Mouse (Mus musculus): ENCODE results near the gene Ptprj. TPM values are rescaled to one million over a fixed set of nuclear protein-coding genes. Genes with fewer than 3 reads are reported as not detected.

The Ptprj gene
- total RNA-seq, 1 experiment from 2014 or later, result 31.8 TPM

GRCm38 (mm10) chr2:90545261-90545660, 35.2 kb downstream of the Ptprj start:
- no peak for ATAC-seq (replicated peaks in 1 of 2; ENCODE audit: insufficient read depth in 1 of 2, low FRiP score in 2 of 2, low TSS enrichment in 1 of 2, low read depth in 1 of 2, poor library complexity in 2 of 2, severe bottlenecking in 2 of 2)

DNA sequence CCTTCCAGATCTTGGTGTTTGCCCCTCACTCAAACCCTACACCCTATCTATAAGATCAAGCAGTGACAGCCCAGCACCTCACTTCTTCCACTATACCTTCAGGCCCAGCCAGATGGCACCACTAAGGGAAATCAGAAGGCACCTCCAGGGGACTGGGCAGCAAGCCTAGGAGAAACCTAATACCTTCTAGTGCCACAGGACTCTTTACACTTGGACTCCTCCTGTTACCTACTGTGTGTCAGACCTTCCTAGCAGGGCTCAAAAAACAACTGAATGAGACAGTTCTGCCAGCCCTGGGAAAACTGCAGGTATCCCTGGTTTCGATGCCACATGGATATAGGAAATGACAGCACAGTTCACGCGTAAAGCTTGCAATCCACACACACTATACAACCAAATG, 36.5 kb downstream of the Ptprj start:
- no peak for ATAC-seq (replicated peaks in 1 of 2; ENCODE audit: insufficient read depth in 1 of 2, low FRiP score in 2 of 2, low TSS enrichment in 1 of 2, low read depth in 1 of 2, poor library complexity in 2 of 2, severe bottlenecking in 2 of 2)

GRCm38 (mm10) chr2:90543106-90543702, 37.2 kb downstream of the Ptprj start:
- no peak for ATAC-seq (replicated peaks in 1 of 2; ENCODE audit: insufficient read depth in 1 of 2, low FRiP score in 2 of 2, low TSS enrichment in 1 of 2, low read depth in 1 of 2, poor library complexity in 2 of 2, severe bottlenecking in 2 of 2)

- peak; percentile 77 to 88 for ATAC-seq (replicated peaks in 1 of 2; ENCODE audit: insufficient read depth in 1 of 2, low FRiP score in 2 of 2, low TSS enrichment in 1 of 2, low read depth in 1 of 2, poor library complexity in 2 of 2, severe bottlenecking in 2 of 2)
These were observed 37.8 kb downstream of the Ptprj start for GRCm38 (mm10) chr2:90542656-90543055.

DNA sequence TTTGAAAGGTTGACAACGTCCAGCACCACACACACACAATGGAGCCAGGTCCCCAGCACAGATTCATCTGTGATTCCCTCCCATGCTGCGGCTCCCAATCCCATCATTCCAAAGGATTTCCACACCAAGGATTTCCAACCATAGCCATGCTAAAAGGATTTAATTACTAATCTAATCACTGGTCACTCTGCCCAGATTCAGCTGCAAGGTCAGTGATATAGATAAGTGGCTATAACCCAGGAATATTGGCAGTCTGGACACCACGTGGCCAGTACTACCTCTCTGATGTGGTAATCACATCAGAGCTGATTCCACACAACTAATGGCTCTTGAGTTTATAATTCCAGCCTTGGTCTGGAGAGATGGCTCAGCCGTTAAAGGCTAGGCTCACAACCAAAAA, 41.2 kb downstream of the Ptprj start:
- ATAC-seq (replicated peaks in 1 of 2; ENCODE audit: insufficient read depth in 1 of 2, low FRiP score in 2 of 2, low TSS enrichment in 1 of 2, low read depth in 1 of 2, poor library complexity in 2 of 2, severe bottlenecking in 2 of 2), result no peak

- ATAC-seq (replicated peaks in 1 of 2; ENCODE audit: insufficient read depth in 1 of 2, low FRiP score in 2 of 2, low TSS enrichment in 1 of 2, low read depth in 1 of 2, poor library complexity in 2 of 2, severe bottlenecking in 2 of 2), result no peak
These were observed 43.2 kb downstream of the Ptprj start for GRCm38 (mm10) chr2:90537244-90537643.

GRCm38 (mm10) chr2:90536555-90536954, 43.9 kb downstream of the Ptprj start:
- ATAC-seq (replicated peaks in 1 of 2; ENCODE audit: insufficient read depth in 1 of 2, low FRiP score in 2 of 2, low TSS enrichment in 1 of 2, low read depth in 1 of 2, poor library complexity in 2 of 2, severe bottlenecking in 2 of 2), result no peak

- no peak for ATAC-seq (replicated peaks in 1 of 2; ENCODE audit: insufficient read depth in 1 of 2, low FRiP score in 2 of 2, low TSS enrichment in 1 of 2, low read depth in 1 of 2, poor library complexity in 2 of 2, severe bottlenecking in 2 of 2)
These were observed 45.7 kb downstream of the Ptprj start for GRCm38 (mm10) chr2:90534751-90535150.

DNA sequence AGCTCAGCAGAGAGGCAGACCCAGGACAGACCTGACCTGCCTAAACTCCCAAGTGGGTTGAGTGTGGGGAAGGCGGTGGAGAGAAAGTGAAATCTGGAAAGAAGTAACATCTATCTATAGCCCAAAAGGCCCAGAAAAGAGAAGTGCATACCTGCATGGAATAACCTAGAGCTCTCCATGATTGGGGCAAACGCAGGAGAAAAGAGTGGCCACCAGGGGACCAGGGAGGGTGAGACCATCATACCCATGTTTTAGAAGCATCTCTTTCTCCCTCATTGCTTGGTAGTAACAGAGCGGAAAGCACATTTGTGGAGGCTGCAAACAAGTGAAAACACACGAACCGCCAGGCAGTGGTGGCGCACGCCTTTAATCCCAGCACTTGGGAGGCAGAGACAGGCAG, 46.5 kb downstream of the Ptprj start:
- ATAC-seq (replicated peaks in 1 of 2; ENCODE audit: insufficient read depth in 1 of 2, low FRiP score in 2 of 2, low TSS enrichment in 1 of 2, low read depth in 1 of 2, poor library complexity in 2 of 2, severe bottlenecking in 2 of 2), result no peak

DNA sequence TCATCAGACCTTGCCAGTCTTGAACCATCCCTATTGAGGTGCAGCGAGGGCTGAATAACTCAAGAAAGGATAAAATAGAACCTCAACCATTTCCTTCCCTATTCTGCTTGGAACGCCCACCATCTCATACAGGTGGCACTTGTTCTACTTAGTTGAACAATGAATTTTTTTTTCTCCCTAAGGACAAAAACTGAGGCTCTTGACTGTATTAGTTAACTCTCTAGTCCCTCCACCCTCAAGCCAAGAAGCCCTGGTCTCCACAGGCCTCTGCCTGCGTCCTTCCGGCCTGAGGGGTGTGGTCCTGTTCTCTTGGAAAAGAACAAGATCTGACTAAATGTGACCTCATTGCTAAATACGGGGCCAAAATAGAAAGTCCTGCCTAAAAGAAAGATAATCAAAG, 48.4 kb downstream of the Ptprj start:
- ATAC-seq (replicated peaks in 1 of 2; ENCODE audit: insufficient read depth in 1 of 2, low FRiP score in 2 of 2, low TSS enrichment in 1 of 2, low read depth in 1 of 2, poor library complexity in 2 of 2, severe bottlenecking in 2 of 2), result peak; percentile 59 to 72; a peak in 2 of 4 replicates

DNA sequence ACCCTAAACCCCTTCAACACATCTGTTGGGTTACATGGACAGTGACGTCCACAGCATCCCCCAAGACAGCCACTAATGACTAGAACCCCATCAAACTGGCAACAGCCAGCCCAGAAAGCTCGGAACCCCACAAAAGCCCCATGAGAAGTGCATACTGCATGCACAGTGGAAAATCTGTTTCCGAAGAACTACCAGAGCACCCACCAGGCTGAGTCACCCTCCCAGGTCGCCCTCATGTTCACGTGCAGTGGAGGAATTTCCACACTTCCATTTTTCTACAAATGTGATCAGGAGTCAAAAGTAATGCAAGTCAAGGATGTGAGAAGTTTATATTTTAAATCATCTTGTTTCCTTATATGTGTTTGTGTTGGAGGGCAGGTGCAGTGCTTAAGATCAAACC, 52.3 kb downstream of the Ptprj start:
- no peak for ATAC-seq (replicated peaks in 1 of 2; ENCODE audit: insufficient read depth in 1 of 2, low FRiP score in 2 of 2, low TSS enrichment in 1 of 2, low read depth in 1 of 2, poor library complexity in 2 of 2, severe bottlenecking in 2 of 2)

DNA sequence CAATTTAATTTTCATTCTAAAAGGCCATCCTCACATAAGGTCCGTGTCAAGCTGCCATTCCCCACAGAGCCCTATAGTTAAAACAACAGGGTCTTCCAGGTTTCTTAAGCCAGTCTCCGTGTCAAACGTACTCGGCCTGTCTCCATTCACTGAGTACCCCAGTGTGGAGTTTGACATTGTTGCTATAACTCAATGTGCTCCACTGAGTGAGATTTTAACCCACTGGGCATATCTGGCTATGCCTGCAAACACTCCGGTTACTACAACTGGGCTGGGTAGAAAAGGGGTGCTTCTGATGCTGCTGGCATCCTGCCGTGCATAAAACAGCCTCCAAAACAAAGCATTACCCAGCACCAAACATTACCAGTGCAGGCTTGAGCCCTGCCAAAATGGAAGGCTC, 53.5 kb downstream of the Ptprj start:
- ATAC-seq (replicated peaks in 1 of 2; ENCODE audit: insufficient read depth in 1 of 2, low FRiP score in 2 of 2, low TSS enrichment in 1 of 2, low read depth in 1 of 2, poor library complexity in 2 of 2, severe bottlenecking in 2 of 2), result no peak

- ATAC-seq (replicated peaks in 1 of 2; ENCODE audit: insufficient read depth in 1 of 2, low FRiP score in 2 of 2, low TSS enrichment in 1 of 2, low read depth in 1 of 2, poor library complexity in 2 of 2, severe bottlenecking in 2 of 2), result no peak
These were observed 53.9 kb downstream of the Ptprj start for GRCm38 (mm10) chr2:90526564-90526963.

DNA sequence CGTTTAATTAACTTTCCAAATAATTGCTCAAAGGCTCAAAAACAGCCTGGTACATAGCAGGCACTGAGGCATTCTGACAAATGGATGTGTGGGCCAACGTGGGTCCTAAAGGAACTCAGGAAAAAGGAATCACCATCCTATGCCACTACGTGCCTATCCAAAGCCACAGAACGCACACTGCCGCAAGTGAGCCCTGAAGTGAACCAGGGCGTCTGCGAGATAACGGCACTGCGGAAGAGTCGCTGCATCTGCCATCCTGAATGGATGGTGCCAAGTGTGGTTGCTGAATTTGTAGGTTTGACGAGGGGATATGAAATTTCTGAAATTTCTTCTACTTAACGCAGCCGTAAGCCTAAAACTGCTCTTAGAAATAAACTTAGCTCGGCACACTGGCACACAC, 54.6 kb downstream of the Ptprj start:
- ATAC-seq (replicated peaks in 1 of 2; ENCODE audit: insufficient read depth in 1 of 2, low FRiP score in 2 of 2, low TSS enrichment in 1 of 2, low read depth in 1 of 2, poor library complexity in 2 of 2, severe bottlenecking in 2 of 2), result no peak

- peak in 1 of 2 experiments; percentile 37; a peak in 1 of 4 replicates for ATAC-seq (replicated peaks in 1 of 2; ENCODE audit: insufficient read depth in 1 of 2, low FRiP score in 2 of 2, low TSS enrichment in 1 of 2, low read depth in 1 of 2, poor library complexity in 2 of 2, severe bottlenecking in 2 of 2)
These were observed 58.0 kb downstream of the Ptprj start for GRCm38 (mm10) chr2:90522455-90522854.

DNA sequence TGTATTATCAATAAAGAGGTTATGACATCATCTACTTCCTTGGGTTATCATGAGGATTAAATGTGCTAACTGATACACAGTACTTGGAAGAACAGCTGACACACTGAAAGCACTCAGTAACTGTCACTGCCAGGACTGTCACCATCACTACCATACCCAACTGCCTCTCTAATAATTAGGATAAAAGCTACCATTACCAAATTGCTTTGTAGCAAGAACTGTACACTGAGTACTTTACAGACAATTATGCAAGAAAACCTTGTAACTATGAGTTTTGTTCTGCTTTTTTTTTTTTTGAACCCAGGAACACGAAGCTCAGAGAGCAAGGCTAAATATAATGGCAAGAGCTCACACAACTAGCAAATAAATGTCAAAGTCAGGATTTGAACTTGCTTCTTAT, 58.5 kb downstream of the Ptprj start:
- ATAC-seq (replicated peaks in 1 of 2; ENCODE audit: insufficient read depth in 1 of 2, low FRiP score in 2 of 2, low TSS enrichment in 1 of 2, low read depth in 1 of 2, poor library complexity in 2 of 2, severe bottlenecking in 2 of 2), result peak in 1 of 2 experiments; percentile 13; a peak in 1 of 4 replicates

DNA sequence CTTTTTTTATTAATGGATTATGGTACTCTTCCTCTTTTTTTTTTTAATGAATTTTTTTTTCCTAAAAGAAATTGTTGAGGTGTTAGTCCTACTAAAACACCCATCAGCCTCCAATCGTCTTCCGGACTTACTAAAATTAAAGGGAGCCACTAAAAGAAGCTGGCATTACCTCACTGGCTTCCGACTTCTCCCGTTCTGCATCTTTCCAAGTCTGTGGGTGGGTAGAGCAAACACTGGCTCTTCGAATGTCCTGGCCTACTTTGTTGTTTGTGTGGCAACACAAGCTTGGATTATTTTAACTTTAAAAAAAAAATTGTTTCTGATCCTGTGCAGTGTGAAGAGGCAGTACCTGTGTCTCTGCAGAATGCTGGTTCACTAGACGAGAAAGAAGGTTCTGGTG, 62.2 kb downstream of the Ptprj start:
- no peak for ATAC-seq (replicated peaks in 1 of 2; ENCODE audit: insufficient read depth in 1 of 2, low FRiP score in 2 of 2, low TSS enrichment in 1 of 2, low read depth in 1 of 2, poor library complexity in 2 of 2, severe bottlenecking in 2 of 2)

DNA sequence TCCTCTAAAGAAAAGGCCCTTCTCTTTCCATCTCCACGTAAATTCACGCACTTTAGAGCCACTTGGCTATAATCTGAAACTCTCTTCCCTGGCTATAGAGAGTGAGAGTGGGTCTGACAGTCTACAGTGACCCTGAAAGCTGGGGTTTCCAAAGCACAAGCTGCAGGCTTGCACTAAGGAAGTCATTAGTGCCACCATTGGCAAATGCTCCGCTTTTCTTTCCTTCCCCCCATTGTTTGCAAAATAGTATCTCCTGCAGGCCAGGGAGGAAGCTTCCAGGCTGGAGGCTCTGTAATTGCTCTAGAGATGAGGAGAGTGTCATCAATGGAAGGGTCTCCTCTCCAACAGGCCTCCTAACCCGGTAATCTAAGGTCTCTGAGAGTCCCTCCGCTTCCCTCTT, 65.5 kb downstream of the Ptprj start:
- ATAC-seq (replicated peaks in 1 of 2; ENCODE audit: insufficient read depth in 1 of 2, low FRiP score in 2 of 2, low TSS enrichment in 1 of 2, low read depth in 1 of 2, poor library complexity in 2 of 2, severe bottlenecking in 2 of 2), result peak in 1 of 2 experiments; percentile 42; a peak in 1 of 4 replicates

DNA sequence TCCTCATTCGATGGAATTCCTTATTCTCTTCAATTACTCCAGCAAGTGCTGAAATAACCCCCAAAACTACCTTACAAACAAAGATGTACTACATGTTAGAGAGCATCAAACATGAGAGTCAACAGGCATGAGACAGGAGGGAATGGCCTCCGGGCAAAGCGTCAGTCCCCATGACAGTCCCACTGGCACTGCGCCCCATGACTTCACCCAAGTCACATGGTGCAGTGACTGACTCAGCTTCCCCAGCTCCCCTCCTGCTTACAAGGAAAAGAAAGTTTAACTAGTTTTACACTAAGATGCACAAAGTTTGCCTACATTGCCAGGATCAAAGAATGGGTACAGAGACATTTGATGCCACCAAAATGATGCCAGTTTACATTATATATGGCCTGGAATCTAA, 71.2 kb downstream of the Ptprj start:
- no peak for ATAC-seq (replicated peaks in 1 of 2; ENCODE audit: insufficient read depth in 1 of 2, low FRiP score in 2 of 2, low TSS enrichment in 1 of 2, low read depth in 1 of 2, poor library complexity in 2 of 2, severe bottlenecking in 2 of 2)
